Comparison of ENCODE assay signal across 22 mouse cellular contexts in genomic region chr8:31628146-31628545, GRCm38 (mm10).
A peak's percentile ranks its signal among the peaks of the same experiment; 100 is the strongest.
DNase-seq lines count a peak whose midpoint lies in the region; ATAC-seq and TF ChIP-seq lines count a peak whose summit lies in the region.
"Had no signal": no experiment of that assay in that cellular context is flagged by ENCODE, and none has a peak within 500 bp of the region (broad histone marks: within the 10 kb centered on the region; RNA-seq: fewer than 3 reads in every experiment).

No protein-coding gene starts in this region.

- TF ChIP-seq POLR2A in brain, embryonic 14.5 days (IDR thresholded peaks at IDR 0.05; ENCODE audit: borderline replicate concordance, extremely low read depth, insufficient read depth, insufficient read length, poor library complexity, severe bottlenecking), result no peak

- no peak for TF ChIP-seq CTCF in brain, embryonic 14.5 days (IDR thresholded peaks at IDR 0.05; ENCODE audit: borderline replicate concordance, extremely low read depth, insufficient read depth, insufficient read length)
- TF ChIP-seq CTCF in lung, postnatal 0 days (IDR thresholded peaks at IDR 0.05), result no peak

- 0 out of 2 replicates have a peak, but pooled peaks cover 3% of the 10 kb centered on the region for H3K4me1 ChIP-seq in hindbrain, embryonic 10.5 days (replicated peaks)
- H3K4me1 ChIP-seq in hindbrain, embryonic 14.5 days (replicated peaks; ENCODE audit: control insufficient read depth, insufficient read depth, low read length), result peaks cover 5% of the 10 kb centered on the region; the same call in 1 of the 2 replicates
- no peaks in the 10 kb centered on the region for H3K4me1 ChIP-seq in midbrain, embryonic 15.5 days
- H3K4me1 ChIP-seq in lung, postnatal 0 days (ENCODE audit: insufficient read depth, low read depth, low read length), result no peaks in the 10 kb centered on the region
- H3K4me1 ChIP-seq: forebrain, embryonic 15.5 days; heart, embryonic 13.5 days; lung, embryonic 15.5 days; megakaryocyte, embryonic 14.5 days had no signal

- TF ChIP-seq EP300 in lung, postnatal 0 days (IDR thresholded peaks at IDR 0.05), result no peak

- H3K4me2 ChIP-seq in hindbrain, embryonic 14.5 days (replicated peaks), result no peak overlapping the region
- no peak overlapping the region for H3K4me2 ChIP-seq in midbrain, embryonic 15.5 days
- H3K4me2 ChIP-seq in lung, postnatal 0 days (replicated peaks; ENCODE audit: low read depth, low read length), result no peak overlapping the region
- H3K4me2 ChIP-seq: forebrain, embryonic 15.5 days; heart, embryonic 13.5 days; lung, embryonic 15.5 days had no signal

- no peaks in the 10 kb centered on the region for H3K36me3 ChIP-seq in hindbrain, embryonic 10.5 days
- no peaks in the 10 kb centered on the region for H3K36me3 ChIP-seq in hindbrain, embryonic 14.5 days (replicated peaks; ENCODE audit: control insufficient read depth, insufficient read depth)
- no peaks in the 10 kb centered on the region for H3K36me3 ChIP-seq in midbrain, embryonic 15.5 days (replicated peaks)
- H3K36me3 ChIP-seq in lung, postnatal 0 days (ENCODE audit: insufficient read depth, low read length), result no peaks in the 10 kb centered on the region
- H3K36me3 ChIP-seq: forebrain, embryonic 15.5 days; heart, embryonic 13.5 days; lung, embryonic 15.5 days had no signal

- H3K9me3 ChIP-seq in hindbrain, embryonic 10.5 days, result no peaks in the 10 kb centered on the region
- no peaks in the 10 kb centered on the region for H3K9me3 ChIP-seq in hindbrain, embryonic 14.5 days (ENCODE audit: control insufficient read depth, low read length)
- no peaks in the 10 kb centered on the region for H3K9me3 ChIP-seq in midbrain, embryonic 15.5 days
- H3K9me3 ChIP-seq in lung, postnatal 0 days (ENCODE audit: low read length), result no peaks in the 10 kb centered on the region
- H3K9me3 ChIP-seq: forebrain, embryonic 15.5 days; heart, embryonic 13.5 days; lung, embryonic 15.5 days; megakaryocyte, embryonic 14.5 days had no signal

- peak overlapping the region; percentile 53; the same call in 1 of the 2 replicates for H3K27ac ChIP-seq in hindbrain, embryonic 10.5 days
- H3K27ac ChIP-seq in hindbrain, embryonic 14.5 days, result no peak overlapping the region
- H3K27ac ChIP-seq in midbrain, embryonic 15.5 days, result 0 out of 2 replicates have a peak overlapping the region, but pooled peaks have one; percentile 25
- no peak overlapping the region for H3K27ac ChIP-seq in lung, postnatal 0 days (ENCODE audit: low read length)
- H3K27ac ChIP-seq: forebrain, embryonic 15.5 days; heart, embryonic 13.5 days; lung, embryonic 15.5 days; stomach, postnatal 0 days had no signal

- H3K4me3 ChIP-seq in hindbrain, embryonic 10.5 days, result no peak overlapping the region
- H3K4me3 ChIP-seq in hindbrain, embryonic 14.5 days (replicated peaks; ENCODE audit: low read length), result no peak overlapping the region
- H3K4me3 ChIP-seq in midbrain, embryonic 15.5 days, result no peak overlapping the region
- H3K4me3 ChIP-seq in lung, postnatal 0 days (ENCODE audit: low read depth, low read length), result no peak overlapping the region
- H3K4me3 ChIP-seq: forebrain, embryonic 15.5 days; heart, embryonic 13.5 days; lung, embryonic 15.5 days; megakaryocyte, embryonic 14.5 days had no signal

- no peak overlapping the region for H3K9ac ChIP-seq in hindbrain, embryonic 14.5 days
- H3K9ac ChIP-seq in midbrain, embryonic 15.5 days, result no peak overlapping the region
- H3K9ac ChIP-seq in lung, postnatal 0 days (replicated peaks; ENCODE audit: low read depth), result no peak overlapping the region
- H3K9ac ChIP-seq: forebrain, embryonic 15.5 days; heart, embryonic 13.5 days; lung, embryonic 15.5 days had no signal

- DNase-seq in hindbrain, embryonic 10.5 days (ENCODE audit: low spot score), result peak; percentile 3
- DNase-seq in hindbrain, embryonic 14.5 days (ENCODE audit: low spot score), result no peak
- DNase-seq in retina, embryonic 14.5 days (ENCODE audit: low spot score), result peak; percentile 22
- no peak for DNase-seq in retina, postnatal 1 day
- DNase-seq in brain, embryonic 14.5 days (ENCODE audit: low read depth), result peak; percentile 41
- no peak for DNase-seq in lung, postnatal 0 days (ENCODE audit: low spot score)
- DNase-seq in adrenal gland, postnatal 10 days, result no peak
- DNase-seq: cerebellum, adult 11 months; cerebellum, postnatal 36 days; gastrocnemius, postnatal 36 days; heart, postnatal 4 days; kidney, adult 11 months; kidney, postnatal 10 days; thymus, postnatal 25 days had no signal

- 86% methylated on average over 2 of the region's 2 CpGs for WGBS in hindbrain, embryonic 10.5 days
- 82% methylated on average over 2 of the region's 2 CpGs for WGBS in hindbrain, embryonic 14.5 days
- WGBS in midbrain, embryonic 15.5 days, result 90% methylated on average over 2 of the region's 2 CpGs
- WGBS in lung, postnatal 0 days, result 89% methylated on average over 2 of the region's 2 CpGs

- no peak for ATAC-seq in hindbrain, embryonic 14.5 days (ENCODE audit: low FRiP score)
- peak; percentile 45; the same call in 1 of the 2 replicates for ATAC-seq in midbrain, embryonic 15.5 days (replicated peaks)
- ATAC-seq in lung, postnatal 0 days, result no peak
- ATAC-seq: activated CD4-positive, CD25-positive, alpha-beta regulatory T cell, adult 4 months; CD4-positive, CD25-positive, alpha-beta regulatory T cell, adult 4 months; forebrain, embryonic 15.5 days had no signal

- H3K27me3 ChIP-seq in hindbrain, embryonic 10.5 days (ENCODE audit: insufficient read depth, poor library complexity, severe bottlenecking), result no peaks in the 10 kb centered on the region
- no peaks in the 10 kb centered on the region for H3K27me3 ChIP-seq in hindbrain, embryonic 14.5 days (ENCODE audit: control insufficient read depth, insufficient read depth, low read length)
- H3K27me3 ChIP-seq in midbrain, embryonic 15.5 days (replicated peaks), result no peaks in the 10 kb centered on the region
- H3K27me3 ChIP-seq in lung, postnatal 0 days (replicated peaks; ENCODE audit: insufficient read depth, low read length), result no peaks in the 10 kb centered on the region
- H3K27me3 ChIP-seq: forebrain, embryonic 15.5 days; heart, embryonic 13.5 days; lung, embryonic 15.5 days; megakaryocyte, embryonic 14.5 days had no signal

Comparison
In these comparisons a context has a peak if more than half of its experiments do, and no peak if none do; other contexts are left out.
1. DNase-seq: peak in hindbrain, embryonic 10.5 days (single experiment), retina, embryonic 14.5 days (single experiment) and brain, embryonic 14.5 days (single experiment); none in hindbrain, embryonic 14.5 days (single experiment), retina, postnatal 1 day (single experiment), lung, postnatal 0 days (single experiment) and adrenal gland, postnatal 10 days (single experiment).
2. H3K27ac ChIP-seq: peak in hindbrain, embryonic 10.5 days (single experiment) and midbrain, embryonic 15.5 days (single experiment); none in hindbrain, embryonic 14.5 days (single experiment) and lung, postnatal 0 days (single experiment).